Mouse (Mus musculus): Measurements from ENCODE around the gene Mtmr4. TPM values are rescaled to one million over a fixed set of nuclear protein-coding genes. Genes with fewer than 3 reads are reported as not detected.
A peak's percentile ranks its signal among the peaks of the same experiment; 100 is the strongest.

The Mtmr4 gene
- polyA plus RNA-seq, 1 experiment: 29.3 TPM

DNA sequence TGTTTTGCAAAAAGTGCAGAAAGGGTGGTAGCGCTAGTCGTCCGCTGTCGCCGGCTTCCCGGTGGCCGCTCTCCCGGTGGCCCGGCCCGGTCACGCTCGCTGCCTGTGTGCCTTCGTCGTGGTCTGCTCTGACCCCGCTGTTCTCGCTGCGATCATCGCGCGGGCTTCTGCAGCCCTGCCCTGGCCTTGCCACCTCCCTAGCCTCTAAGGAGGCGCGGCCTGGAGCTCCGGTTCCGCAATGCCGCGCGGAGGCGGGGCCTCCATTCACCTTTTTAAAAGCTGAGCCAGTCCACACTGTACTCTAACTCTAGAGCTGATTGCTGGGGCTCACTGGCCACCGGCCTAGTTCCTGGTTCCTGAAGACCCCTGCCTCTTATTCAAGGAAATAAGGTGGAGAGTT, 47.2 kb downstream of the Mtmr4 start:
- TF ChIP-seq CTCF (IDR thresholded peaks at IDR 0.05; ENCODE audit: borderline replicate concordance, insufficient read depth, low read length): no peak
- peak; percentile 73 for TF ChIP-seq POLR2A (IDR thresholded peaks at IDR 0.05; ENCODE audit: low read depth, low read length)
- Histone ChIP-seq H3K4me1 (ENCODE audit: control insufficient read depth, insufficient read depth, low read length) (no peaks in the 10 kb centered on the region), H3K4me3 (ENCODE audit: insufficient read depth, low read length) (peak overlapping the region; percentile 35), H3K27ac (ENCODE audit: insufficient read depth, low read length) (no peak overlapping the region)

DNA sequence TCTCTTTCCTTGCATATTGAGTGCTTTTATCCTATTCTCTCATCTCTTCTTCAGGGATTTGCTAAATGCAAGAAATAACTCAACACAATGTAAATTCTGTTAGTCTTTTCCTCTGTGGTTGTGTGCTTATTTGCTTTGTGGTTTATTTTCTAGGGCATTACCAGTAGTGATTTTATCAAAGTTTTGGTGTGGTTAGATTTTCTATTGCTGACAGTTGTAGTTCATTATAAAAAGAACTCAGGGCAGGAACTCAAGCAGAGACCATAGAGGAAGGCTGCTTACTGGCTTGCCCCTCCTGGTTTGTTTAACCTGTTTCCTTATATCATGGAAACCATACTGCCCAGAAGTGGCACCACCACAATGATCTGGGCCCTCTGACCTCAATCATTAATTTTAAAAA, 50.9 kb downstream of the Mtmr4 start:
- H3K4me3 ChIP-seq (ENCODE audit: insufficient read depth, low read length): no peak overlapping the region
- TF ChIP-seq CTCF (IDR thresholded peaks at IDR 0.05; ENCODE audit: borderline replicate concordance, insufficient read depth, low read length) (no peak), POLR2A (IDR thresholded peaks at IDR 0.05; ENCODE audit: low read depth, low read length) (no peak)
- H3K4me1 ChIP-seq (ENCODE audit: control insufficient read depth, insufficient read depth, low read length): no peaks in the 10 kb centered on the region
- H3K27ac ChIP-seq (ENCODE audit: insufficient read depth, low read length): no peak overlapping the region

DNA sequence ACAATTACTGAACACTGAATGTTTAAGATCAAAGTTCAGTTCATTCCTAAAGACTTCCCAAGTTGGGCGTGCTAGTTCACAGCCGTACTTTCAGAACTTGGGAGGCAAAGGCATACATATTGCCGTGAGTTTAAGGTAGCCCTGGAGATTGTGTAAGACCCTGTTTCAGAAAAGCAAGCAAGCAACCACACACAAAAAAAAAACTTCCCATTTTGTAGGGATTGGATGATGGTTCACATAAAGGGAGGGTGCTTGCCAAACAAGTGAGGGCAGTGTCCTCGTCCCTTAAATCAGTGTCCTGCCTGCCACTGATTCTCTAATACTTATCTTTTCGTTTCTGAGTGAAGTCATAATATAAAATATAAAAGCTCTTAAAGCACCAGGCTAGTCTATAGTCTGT, 62.7 kb downstream of the Mtmr4 start:
- H3K4me3 ChIP-seq (ENCODE audit: insufficient read depth, low read length): no peak overlapping the region
- H3K27ac ChIP-seq (ENCODE audit: insufficient read depth, low read length): no peak overlapping the region
- no peak for TF ChIP-seq POLR2A (IDR thresholded peaks at IDR 0.05; ENCODE audit: low read depth, low read length)
- no peak for TF ChIP-seq CTCF (IDR thresholded peaks at IDR 0.05; ENCODE audit: borderline replicate concordance, insufficient read depth, low read length)
- no peaks in the 10 kb centered on the region for H3K4me1 ChIP-seq (ENCODE audit: control insufficient read depth, insufficient read depth, low read length)

DNA sequence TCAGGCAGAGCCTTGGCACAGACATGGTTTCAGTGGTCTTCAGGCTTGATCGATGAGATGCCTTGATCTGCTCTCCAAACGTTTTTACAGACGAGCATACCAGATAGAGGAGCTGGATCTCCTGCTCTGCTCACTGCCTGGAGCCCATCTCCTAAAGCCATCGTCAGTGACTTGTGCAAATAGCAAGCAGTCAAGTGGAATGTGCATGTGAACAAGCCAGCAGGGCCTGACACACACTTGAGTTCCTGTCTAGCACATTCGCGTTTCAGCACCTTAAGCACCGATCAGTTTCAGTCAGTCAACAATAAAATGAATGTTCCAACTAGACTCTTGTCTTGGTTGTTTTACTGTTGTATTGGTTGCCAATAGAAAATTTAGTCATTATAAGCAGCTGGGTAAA, 67.3 kb downstream of the Mtmr4 start:
- TF ChIP-seq CTCF (IDR thresholded peaks at IDR 0.05; ENCODE audit: borderline replicate concordance, insufficient read depth, low read length): no peak
- no peak for TF ChIP-seq POLR2A (IDR thresholded peaks at IDR 0.05; ENCODE audit: low read depth, low read length)
- no peaks in the 10 kb centered on the region for H3K4me1 ChIP-seq (ENCODE audit: control insufficient read depth, insufficient read depth, low read length)
- H3K27ac ChIP-seq (ENCODE audit: insufficient read depth, low read length): no peak overlapping the region
- no peak overlapping the region for H3K4me3 ChIP-seq (ENCODE audit: insufficient read depth, low read length)

DNA sequence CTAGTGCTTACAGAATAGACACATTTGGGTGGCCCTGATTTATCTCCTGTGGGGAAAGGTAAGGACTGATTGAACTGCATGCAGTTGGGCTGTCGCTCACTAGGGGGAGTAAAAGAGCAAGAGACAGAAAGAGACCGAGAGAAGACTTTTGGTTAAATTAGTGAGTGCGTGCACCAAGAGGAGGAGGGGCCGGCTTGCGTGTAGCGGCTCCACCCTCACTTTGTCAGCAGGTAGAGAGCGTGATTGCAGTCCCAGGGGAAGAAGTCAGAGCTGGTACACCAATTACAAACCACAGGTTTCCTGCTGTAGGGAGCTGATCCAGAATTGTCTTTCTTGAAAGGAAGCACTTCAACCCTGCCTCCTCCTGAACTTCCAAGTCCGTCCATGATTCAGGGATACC, 70.4 kb downstream of the Mtmr4 start, which contains the start of gene Rnf43:
TSS of gene Rnf43 (plus strand) at position 316 of the 400 bp plus-strand sequence.
- Histone ChIP-seq H3K4me1 (ENCODE audit: control insufficient read depth, insufficient read depth, low read length) (no peaks in the 10 kb centered on the region), H3K27ac (ENCODE audit: insufficient read depth, low read length) (no peak within 1 kb of the TSS), H3K4me3 (ENCODE audit: insufficient read depth, low read length) (peak within 1 kb of the TSS; percentile 43)
- TF ChIP-seq CTCF (IDR thresholded peaks at IDR 0.05; ENCODE audit: borderline replicate concordance, insufficient read depth, low read length) (no peak), POLR2A (IDR thresholded peaks at IDR 0.05; ENCODE audit: low read depth, low read length) (peak; percentile 19; the same call in 1 of the 2 replicates)

DNA sequence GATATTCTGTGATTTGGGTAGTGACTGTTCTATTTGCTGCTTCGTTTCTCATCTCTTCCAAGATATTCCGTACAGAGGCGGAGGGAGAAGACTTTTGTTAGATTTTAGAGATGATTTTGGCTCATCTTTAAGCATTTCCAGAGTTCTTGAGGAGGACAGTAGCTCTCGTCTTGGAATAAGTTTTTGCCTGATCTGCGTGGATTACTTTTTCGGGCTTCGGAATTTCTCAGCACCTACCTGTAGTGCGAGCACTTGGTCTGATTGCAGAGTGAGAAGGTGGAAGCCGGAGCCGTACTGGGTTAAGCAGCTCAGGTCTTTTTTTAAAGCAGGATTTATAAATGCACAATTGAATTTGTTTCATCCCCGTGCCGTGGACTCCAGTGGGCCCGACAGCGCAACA, 70.9 kb downstream of the Mtmr4 start:
- peak overlapping the region; percentile 43 for H3K4me3 ChIP-seq (ENCODE audit: insufficient read depth, low read length)
- H3K4me1 ChIP-seq (ENCODE audit: control insufficient read depth, insufficient read depth, low read length): no peaks in the 10 kb centered on the region
- 0 out of 2 replicates have a peak, but pooled peaks have one; percentile 4 for TF ChIP-seq POLR2A (IDR thresholded peaks at IDR 0.05; ENCODE audit: low read depth, low read length)
- no peak for TF ChIP-seq CTCF (IDR thresholded peaks at IDR 0.05; ENCODE audit: borderline replicate concordance, insufficient read depth, low read length)
- H3K27ac ChIP-seq (ENCODE audit: insufficient read depth, low read length): no peak overlapping the region

DNA sequence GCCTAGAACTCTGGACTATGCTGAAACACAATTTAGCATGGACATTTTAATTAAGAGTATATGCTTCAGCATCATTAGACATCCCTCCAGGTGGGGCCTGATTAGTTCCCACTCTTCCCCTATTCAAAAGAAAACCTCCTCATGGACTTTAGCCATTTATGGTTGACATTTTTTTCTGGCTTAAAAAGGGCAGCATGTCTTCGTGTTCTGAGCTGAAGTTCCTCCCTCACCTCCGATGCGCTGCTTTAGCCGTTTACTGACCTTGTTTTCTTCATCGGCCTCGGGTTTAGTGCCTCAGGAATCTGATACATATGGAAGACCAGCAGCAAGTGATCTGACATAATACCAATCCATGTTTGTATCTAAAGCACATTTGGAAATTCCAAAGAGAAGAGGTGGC, 72.0 kb downstream of the Mtmr4 start:
- TF ChIP-seq CTCF (IDR thresholded peaks at IDR 0.05; ENCODE audit: borderline replicate concordance, insufficient read depth, low read length) (no peak), POLR2A (IDR thresholded peaks at IDR 0.05; ENCODE audit: low read depth, low read length) (no peak)
- no peak overlapping the region for H3K4me3 ChIP-seq (ENCODE audit: insufficient read depth, low read length)
- H3K27ac ChIP-seq (ENCODE audit: insufficient read depth, low read length): no peak overlapping the region
- peaks cover 2% of the 10 kb centered on the region for H3K4me1 ChIP-seq (ENCODE audit: control insufficient read depth, insufficient read depth, low read length)

DNA sequence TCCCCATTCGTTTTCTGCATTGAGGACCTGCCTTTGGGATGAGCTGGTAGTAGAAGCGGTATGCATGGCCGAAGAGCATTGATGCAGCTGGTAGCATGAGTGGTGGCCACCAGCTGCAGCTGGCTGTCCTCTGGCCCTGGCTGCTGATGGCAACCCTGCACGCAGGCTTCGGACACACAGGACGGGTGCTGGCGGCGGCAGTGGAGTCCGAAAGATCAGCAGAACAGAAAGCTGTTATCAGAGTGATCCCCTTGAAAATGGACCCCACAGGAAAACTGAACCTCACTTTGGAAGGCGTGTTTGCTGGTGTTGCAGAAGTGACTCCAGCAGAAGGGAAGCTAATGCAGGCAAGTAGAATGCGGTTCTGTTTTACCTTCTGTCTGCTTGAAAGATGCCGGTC, 72.6 kb downstream of the Mtmr4 start:
- TF ChIP-seq POLR2A (IDR thresholded peaks at IDR 0.05; ENCODE audit: low read depth, low read length): no peak
- no peak for TF ChIP-seq CTCF (IDR thresholded peaks at IDR 0.05; ENCODE audit: borderline replicate concordance, insufficient read depth, low read length)
- Histone ChIP-seq H3K4me1 (ENCODE audit: control insufficient read depth, insufficient read depth, low read length) (peaks cover 2% of the 10 kb centered on the region), H3K4me3 (ENCODE audit: insufficient read depth, low read length) (no peak overlapping the region), H3K27ac (ENCODE audit: insufficient read depth, low read length) (no peak overlapping the region)

DNA sequence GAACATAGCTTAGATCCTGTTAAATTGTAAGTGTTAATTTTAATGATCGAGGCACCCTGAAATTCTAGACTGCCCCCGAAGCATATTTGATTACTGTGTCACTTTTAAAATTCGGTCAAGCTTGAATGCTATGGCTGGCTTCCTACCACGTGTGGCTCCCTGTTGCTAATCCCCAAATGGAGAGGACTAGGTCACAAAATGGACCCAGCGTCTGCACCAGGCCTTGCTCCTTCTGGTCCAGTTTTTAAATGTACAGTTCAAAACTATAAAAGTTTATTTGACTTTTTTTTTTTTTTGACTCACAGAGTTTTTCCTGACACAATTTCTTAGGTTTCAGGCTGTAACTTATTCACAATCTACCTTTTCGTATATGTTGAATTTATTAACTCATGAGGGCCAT, 73.3 kb downstream of the Mtmr4 start:
- no peak for TF ChIP-seq CTCF (IDR thresholded peaks at IDR 0.05; ENCODE audit: borderline replicate concordance, insufficient read depth, low read length)
- TF ChIP-seq POLR2A (IDR thresholded peaks at IDR 0.05; ENCODE audit: low read depth, low read length): no peak
- Histone ChIP-seq H3K27ac (ENCODE audit: insufficient read depth, low read length) (no peak overlapping the region), H3K4me3 (ENCODE audit: insufficient read depth, low read length) (no peak overlapping the region), H3K4me1 (ENCODE audit: control insufficient read depth, insufficient read depth, low read length) (peaks cover 2% of the 10 kb centered on the region)

DNA sequence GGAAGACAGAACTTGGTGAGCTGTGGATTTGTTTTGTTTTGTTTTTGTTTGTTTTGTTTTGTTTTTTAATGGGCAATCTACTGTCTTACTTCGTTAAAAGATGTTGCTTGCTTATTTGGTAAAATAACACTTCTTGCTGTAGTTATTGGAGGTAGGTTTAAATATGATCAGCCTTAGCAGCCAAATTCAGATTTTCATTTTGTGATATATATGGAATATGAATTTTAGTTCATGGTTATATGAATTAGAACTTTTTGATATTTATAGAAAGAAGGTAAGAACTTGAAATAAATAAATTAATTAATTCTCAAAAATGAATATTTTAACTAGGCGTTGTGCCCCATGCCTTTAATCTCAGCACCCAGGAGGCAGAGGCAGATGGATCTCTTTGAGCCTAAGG, 73.7 kb downstream of the Mtmr4 start:
- H3K4me1 ChIP-seq (ENCODE audit: control insufficient read depth, insufficient read depth, low read length): peaks cover 2% of the 10 kb centered on the region
- no peak overlapping the region for H3K27ac ChIP-seq (ENCODE audit: insufficient read depth, low read length)
- H3K4me3 ChIP-seq (ENCODE audit: insufficient read depth, low read length): no peak overlapping the region
- no peak for TF ChIP-seq CTCF (IDR thresholded peaks at IDR 0.05; ENCODE audit: borderline replicate concordance, insufficient read depth, low read length)

Other genes with a start within 250 kb of the Mtmr4 start
- gene Ppm1e, start 233.1 kb upstream of the Mtmr4 start, polyA plus RNA-seq (2011; ENCODE audit: insufficient read length, low read depth, missing spikeins): 1.4 and 1.6 TPM in 2 replicates
- gene Rad51c, start 187.2 kb upstream of the Mtmr4 start, polyA plus RNA-seq (2011; ENCODE audit: insufficient read length, low read depth, missing spikeins): 5.0 and 8.6 TPM in 2 replicates
- 0.11 and 0.30 TPM in 2 replicates for gene Tex14, start 187.1 kb upstream of the Mtmr4 start, polyA plus RNA-seq (2011; ENCODE audit: insufficient read length, low read depth, missing spikeins)
- not detected in 2 replicates for gene Gm11492, start 25.5 kb upstream of the Mtmr4 start, polyA plus RNA-seq (2011; ENCODE audit: insufficient read length, low read depth, missing spikeins)
- gene Sept4, start 23.3 kb upstream of the Mtmr4 start, polyA plus RNA-seq (2011; ENCODE audit: insufficient read length, low read depth, missing spikeins): 2.9 and 3.6 TPM in 2 replicates
- gene Hsf5, start 25.0 kb downstream of the Mtmr4 start, polyA plus RNA-seq (2011; ENCODE audit: insufficient read length, low read depth, missing spikeins): 0.12 and 0.23 TPM in 2 replicates
- 0.89 and 1.4 TPM in 2 replicates for gene Rnf43, start 70.6 kb downstream of the Mtmr4 start, polyA plus RNA-seq (2011; ENCODE audit: insufficient read length, low read depth, missing spikeins)
- 56.1 and 58.3 TPM in 2 replicates for gene Supt4a, start 145.4 kb downstream of the Mtmr4 start, polyA plus RNA-seq (2011; ENCODE audit: insufficient read length, low read depth, missing spikeins)
- 1.2 TPM in 2 replicates for gene Tspoap1, start 168.4 kb downstream of the Mtmr4 start, polyA plus RNA-seq (2011; ENCODE audit: insufficient read length, low read depth, missing spikeins)
- gene Mpo, start 201.4 kb downstream of the Mtmr4 start, polyA plus RNA-seq (2011; ENCODE audit: insufficient read length, low read depth, missing spikeins): not detected in 2 replicates
- not detected in 2 replicates for gene Lpo, start 236.1 kb downstream of the Mtmr4 start, polyA plus RNA-seq (2011; ENCODE audit: insufficient read length, low read depth, missing spikeins)

All from embryonic fibroblast, embryonic 13.5 days (primary cell).